Mouse (Mus musculus) ES-Bruce4 (cell line): ENCODE data around the gene 1700025G04Rik.

ENCODE experiments used
- CTCF ChIP-seq: IDR thresholded peaks from one replicate; pipeline ENCODE4 v1.8.1; 2011; ENCODE audit warnings: low read depth, low read length
- POLR2A ChIP-seq: IDR thresholded peaks from one replicate; pipeline ENCODE4 v1.8.1; 2011; ENCODE audit warnings: low read length; ENCODE audit not compliant: insufficient read depth

- TF ChIP-seq POLR2A (no peak), CTCF (no peak)
These were observed 49.6 kb upstream of the 1700025G04Rik start for GRCm38 (mm10) chr1:152139496-152139895.
